Mouse (Mus musculus): ENCODE results near the gene Slc31a1.

Slc31a1 gene

DNA sequence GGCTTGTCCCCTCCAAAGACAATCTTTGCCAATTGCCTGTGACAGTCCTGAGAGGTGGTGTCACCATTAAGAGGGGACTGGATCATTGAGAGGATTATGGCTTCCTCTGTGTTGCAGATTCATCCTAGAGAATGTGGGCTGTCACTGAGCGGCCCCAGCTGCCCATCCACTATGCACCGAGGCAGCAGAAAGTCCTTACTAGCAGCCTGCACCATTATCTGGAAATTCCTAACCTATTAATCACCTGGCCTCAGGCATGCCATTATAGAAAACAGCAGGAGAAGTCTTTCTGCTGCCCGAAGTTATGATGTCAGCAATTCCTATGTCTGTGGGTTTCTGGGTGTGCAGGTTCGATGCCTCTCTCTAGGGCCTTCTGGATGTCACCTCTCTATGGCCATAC lies 80.5 kb downstream of the Slc31a1 start:
- DNase-seq (ENCODE audit: inconsistent age in 2 of 2, low spot score in 1 of 2): no peak

All from adrenal gland, adult (tissue).